Mouse (Mus musculus) right cerebral cortex, adult 2 months (tissue): ENCODE measurements at regions not wholly inside any gene's neighbourhood (a gene's known extent, or its start where the extent isn't known, plus 50 kb on each side); places are given as distances from the start of the nearest gene placed in this dataset.

Experiments
- DNase-seq, 2 experiments: peaks; one replicate each; pipeline ENCODE4 v3.0.0; 2021 to 2022; ENCODE audit warnings: low spot score in 2 of 2

GRCm38 (mm10) chr17:83935232-83935631 lies 87.5 kb upstream of the Haao start:
- no peak for DNase-seq

GRCm38 (mm10) chr17:83933743-83934142 lies 86.0 kb upstream of the Haao start:
- peak; percentile 44 to 45 for DNase-seq

- DNase-seq: no peak
Observed at GRCm38 (mm10) chr17:83930401-83930800, 82.6 kb upstream of the Haao start.

- no peak for DNase-seq
Observed at GRCm38 (mm10) chr17:83927749-83928387, 80.1 kb upstream of the Haao start.

GRCm38 (mm10) chr17:83924259-83924922 lies 76.6 kb upstream of the Haao start:
- no peak for DNase-seq

- no peak for DNase-seq
Observed at GRCm38 (mm10) chr17:83920894-83921293, 73.1 kb upstream of the Haao start.

GRCm38 (mm10) chr17:83920225-83920624 lies 72.5 kb upstream of the Haao start:
- DNase-seq: no peak

GRCm38 (mm10) chr17:83918413-83919139 lies 70.8 kb upstream of the Haao start:
- no peak for DNase-seq

- no peak for DNase-seq
Observed at GRCm38 (mm10) chr17:83917781-83918180, 70.0 kb upstream of the Haao start.

- no peak for DNase-seq
Observed at GRCm38 (mm10) chr17:83916684-83917166, 69.0 kb upstream of the Haao start.

GRCm38 (mm10) chr17:83915034-83915433 lies 67.3 kb upstream of the Haao start:
- DNase-seq: no peak

- no peak for DNase-seq
Observed at GRCm38 (mm10) chr17:83914603-83915002, 66.8 kb upstream of the Haao start.

GRCm38 (mm10) chr17:83913711-83914415 lies 66.1 kb upstream of the Haao start:
- no peak for DNase-seq

GRCm38 (mm10) chr17:83912421-83912820 lies 64.7 kb upstream of the Haao start:
- no peak for DNase-seq

- no peak for DNase-seq
Observed at GRCm38 (mm10) chr17:83908811-83909210, 61.0 kb upstream of the Haao start.

- no peak for DNase-seq
Observed at GRCm38 (mm10) chr17:83907538-83907937, 59.8 kb upstream of the Haao start.

- no peak for DNase-seq
Observed at GRCm38 (mm10) chr17:83906751-83907537, 59.2 kb upstream of the Haao start.

GRCm38 (mm10) chr17:83903467-83903866 lies 55.7 kb upstream of the Haao start:
- DNase-seq: peak; percentile 73 to 75

- no peak for DNase-seq
Observed at GRCm38 (mm10) chr17:83902523-83902922, 54.8 kb upstream of the Haao start.

GRCm38 (mm10) chr17:83902091-83902490 lies 54.3 kb upstream of the Haao start:
- no peak for DNase-seq

GRCm38 (mm10) chr17:83899588-83900152 lies 51.9 kb upstream of the Haao start:
- DNase-seq: no peak
